Mouse (Mus musculus) limb, embryonic 15.5 days (tissue): ENCODE results near the gene Robo1. TPM values are rescaled to one million over a fixed set of nuclear protein-coding genes. Genes with fewer than 3 reads are reported as not detected.
A peak's percentile ranks its signal among the peaks of the same experiment; 100 is the strongest.

ENCODE experiments used
- ATAC-seq: fragments of 200-750 bp; cut with Nextera tagmentation; 2 replicates; pipeline ENCODE4 v1.8.0; 2017; ENCODE audit warnings: low read depth, moderate TSS enrichment; ENCODE audit not compliant: insufficient number of reproducible peaks, low FRiP score, low TSS enrichment
- H3K27ac ChIP-seq: fragments of 300-500 bp; sonication (generic); 2 replicates; pipeline ENCODE4 v1.5.1; 2015; ENCODE audit warnings: moderate library complexity, mild to moderate bottlenecking, inconsistent platforms
- H3K27me3 ChIP-seq: fragments of 300-500 bp; sonication (generic); 2 replicates; pipeline ENCODE4 v1.6.1; 2015; ENCODE audit warnings: inconsistent platforms
- H3K36me3 ChIP-seq: fragments of 300-500 bp; sonication (generic); 2 replicates; pipeline ENCODE4 v1.6.1; 2015; ENCODE audit warnings: inconsistent platforms
- H3K4me1 ChIP-seq: fragments of 300-500 bp; sonication (generic); 2 replicates; pipeline ENCODE4 v1.6.1; 2015; ENCODE audit warnings: inconsistent platforms
- H3K4me2 ChIP-seq: fragments of 300-500 bp; sonication (generic); 2 replicates; pipeline ENCODE4 v1.6.1; 2015; ENCODE audit warnings: mild to moderate bottlenecking, inconsistent platforms
- H3K4me3 ChIP-seq: fragments of 300-500 bp; sonication (generic); 2 replicates; pipeline ENCODE4 v1.5.1; 2015; ENCODE audit warnings: mild to moderate bottlenecking, inconsistent platforms
- H3K9ac ChIP-seq: fragments of 300-500 bp; sonication (generic); 2 replicates; pipeline ENCODE4 v1.6.1; 2015; ENCODE audit warnings: inconsistent platforms
- H3K9me3 ChIP-seq: fragments of 300-500 bp; sonication (generic); 2 replicates; pipeline ENCODE4 v1.6.1; 2016; ENCODE audit warnings: inconsistent platforms
- WGBS: fragments of 180-500 bp; shearing (Covaris S2); methylation state at CpG from one replicate; pipeline ENCODE4 v1.1.7; 2015; 5-methylcytosine and 5-hydroxymethylcytosine counted together
- polyA plus RNA-seq: library from polyadenylated mRNA; unstranded; fragments of >200 nt; fragmentation: Nextera tagmentation; extraction: Ambion mirVana; gene quantifications from 2 replicates; pipeline ENCODE4 v1.2.1, GENCODE M21; 2015

Gene Robo1
- polyA plus RNA-seq, 1 experiment from 2014 or later, result 36.3 TPM

DNA sequence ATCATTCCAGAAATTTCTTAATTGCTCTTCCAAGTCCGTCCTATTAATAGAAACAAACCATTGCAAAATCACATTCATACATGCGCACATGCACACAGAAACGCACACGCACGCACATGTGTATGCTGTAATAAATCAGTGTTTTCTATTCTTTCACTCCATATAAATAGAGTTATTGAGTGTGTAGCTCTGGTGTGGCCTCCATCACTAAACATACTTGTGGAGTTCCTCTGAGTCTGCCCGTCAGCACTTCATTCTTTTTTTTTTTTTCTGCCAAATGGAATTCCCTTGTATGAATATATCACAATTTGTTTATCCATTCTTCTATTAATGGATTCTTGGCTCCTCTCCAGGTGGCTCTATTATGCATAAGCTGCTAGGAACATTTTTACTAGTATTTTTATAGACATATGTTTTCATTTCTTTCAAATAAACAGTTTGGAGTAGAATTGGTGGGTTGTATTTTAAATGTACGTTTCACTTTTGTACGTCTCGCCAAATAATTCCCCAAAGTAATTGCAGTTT is 483.1 kb downstream of the Robo1 start:
- Histone ChIP-seq H3K4me3 (no peak overlapping the region), H3K4me1 (peaks cover 5% of the 10 kb centered on the region), H3K4me2 (no peak overlapping the region), H3K27me3 (no peaks in the 10 kb centered on the region), H3K27ac (no peak overlapping the region), H3K36me3 (no peaks in the 10 kb centered on the region), H3K9me3 (no peaks in the 10 kb centered on the region), H3K9ac (no peak overlapping the region)
- WGBS, result 56% methylated on average over 9 of the region's 9 CpGs
- ATAC-seq, result no peak

GRCm38 (mm10) chr16:72794692-72795378 is 486.7 kb downstream of the Robo1 start:
- Histone ChIP-seq H3K36me3 (no peaks in the 10 kb centered on the region), H3K27me3 (no peaks in the 10 kb centered on the region), H3K4me3 (no peak overlapping the region), H3K9me3 (no peaks in the 10 kb centered on the region), H3K4me2 (no peak overlapping the region), H3K9ac (no peak overlapping the region), H3K4me1 (peaks cover 7% of the 10 kb centered on the region), H3K27ac (no peak overlapping the region)
- WGBS, result 58% methylated on average over 6 of the region's 6 CpGs
- ATAC-seq, result no peak

GRCm38 (mm10) chr16:72795379-72795712 is 487.2 kb downstream of the Robo1 start:
- H3K4me1 ChIP-seq, result peaks cover 11% of the 10 kb centered on the region
- H3K9me3 ChIP-seq, result no peaks in the 10 kb centered on the region
- no peak overlapping the region for H3K27ac ChIP-seq
- ATAC-seq, result no peak
- no peaks in the 10 kb centered on the region for H3K27me3 ChIP-seq
- 55% methylated on average over 1 of the region's 1 CpGs for WGBS
- no peak overlapping the region for H3K9ac ChIP-seq
- no peak overlapping the region for H3K4me3 ChIP-seq
- H3K36me3 ChIP-seq, result no peaks in the 10 kb centered on the region
- no peak overlapping the region for H3K4me2 ChIP-seq

- no peak for ATAC-seq
- no peak overlapping the region for H3K9ac ChIP-seq
- H3K4me3 ChIP-seq, result no peak overlapping the region
- no peaks in the 10 kb centered on the region for H3K27me3 ChIP-seq
- H3K4me2 ChIP-seq, result no peak overlapping the region
- H3K27ac ChIP-seq, result no peak overlapping the region
- H3K9me3 ChIP-seq, result no peaks in the 10 kb centered on the region
- 84% methylated on average over 12 of the region's 12 CpGs for WGBS
- H3K36me3 ChIP-seq, result no peaks in the 10 kb centered on the region
- H3K4me1 ChIP-seq, result peaks cover 15% of the 10 kb centered on the region
Observed at GRCm38 (mm10) chr16:72798405-72798949, 490.4 kb downstream of the Robo1 start.

DNA sequence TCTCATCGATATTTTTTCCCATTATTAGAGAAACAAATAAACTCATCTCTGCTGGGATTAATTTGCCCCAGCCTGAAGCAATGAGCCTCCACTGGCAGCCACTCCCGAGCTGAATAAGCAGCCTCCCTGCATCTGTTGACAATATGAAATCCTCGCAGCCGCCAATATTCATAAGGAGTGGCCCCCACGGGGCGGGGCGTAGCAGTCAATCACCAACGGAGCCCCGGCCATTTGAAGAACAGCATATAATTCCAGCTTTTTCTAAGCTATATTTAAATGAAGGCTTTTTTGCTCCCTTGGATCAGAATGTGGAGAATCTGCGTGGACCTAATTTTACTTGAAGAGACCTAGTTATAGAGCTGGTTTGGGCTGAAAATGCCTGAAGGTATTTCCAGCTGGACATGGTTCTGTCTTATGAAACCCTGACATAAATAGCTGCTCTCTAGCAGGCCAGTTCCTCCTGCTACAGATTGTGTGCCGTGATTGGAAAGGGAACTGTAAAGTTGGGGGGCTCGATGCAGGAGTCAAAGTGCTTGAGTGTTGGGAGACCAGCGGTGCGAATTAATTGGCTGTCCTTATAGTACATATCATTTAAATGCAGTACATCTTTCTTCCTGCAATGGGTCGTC is 492.1 kb downstream of the Robo1 start:
- no peak for ATAC-seq
- H3K27ac ChIP-seq, result peak overlapping the region; percentile 22; the same call in 1 of the 2 replicates
- 32% methylated on average over 15 of the region's 15 CpGs for WGBS

GRCm38 (mm10) chr16:72800788-72801187 is 492.7 kb downstream of the Robo1 start:
- WGBS, result 78% methylated on average over 6 of the region's 6 CpGs

More for the DNA sequence above, 492.1 kb downstream of the Robo1 start:
- no peak overlapping the region for H3K4me3 ChIP-seq
- H3K4me1 ChIP-seq, result peaks cover 11% of the 10 kb centered on the region
- no peaks in the 10 kb centered on the region for H3K27me3 ChIP-seq
- H3K36me3 ChIP-seq, result no peaks in the 10 kb centered on the region
- 0 out of 2 replicates have a peak overlapping the region, but pooled peaks have one; percentile 8 for H3K4me2 ChIP-seq
- H3K9me3 ChIP-seq, result no peaks in the 10 kb centered on the region
- H3K9ac ChIP-seq, result no peak overlapping the region

DNA sequence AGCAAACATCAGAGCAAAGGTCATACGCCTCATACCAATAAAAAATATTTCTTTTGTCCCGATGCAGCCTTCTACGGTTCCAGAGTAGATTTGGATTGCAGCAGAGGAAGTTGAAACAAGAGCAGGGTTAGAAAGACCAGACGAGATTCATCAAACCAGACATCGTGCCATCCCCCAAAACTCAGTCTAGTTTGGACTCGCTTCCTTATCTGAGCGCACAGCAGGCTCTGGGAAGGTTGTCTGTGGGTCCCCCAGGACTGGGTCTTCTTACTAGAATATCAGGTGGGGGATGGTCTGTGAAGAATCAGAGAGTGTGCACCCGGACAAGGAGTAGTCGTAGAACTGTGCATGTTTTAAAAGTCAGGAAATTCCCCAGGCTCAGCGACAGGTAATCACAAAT is 500.2 kb downstream of the Robo1 start:
- 0 out of 2 replicates have a peak overlapping the region, but pooled peaks have one; percentile 11 for H3K4me3 ChIP-seq
- H3K27ac ChIP-seq, result no peak overlapping the region
- H3K9ac ChIP-seq, result no peak overlapping the region
- no peaks in the 10 kb centered on the region for H3K36me3 ChIP-seq
- H3K9me3 ChIP-seq, result no peaks in the 10 kb centered on the region
- no peak for ATAC-seq
- H3K4me1 ChIP-seq, result peaks cover 19% of the 10 kb centered on the region
- no peaks in the 10 kb centered on the region for H3K27me3 ChIP-seq
- WGBS, result 19% methylated on average over 10 of the region's 10 CpGs
- H3K4me2 ChIP-seq, result peak overlapping the region; percentile 25

More at GRCm38 (mm10) chr16:72800788-72801187, 492.7 kb downstream of the Robo1 start:
- Histone ChIP-seq H3K27me3 (no peaks in the 10 kb centered on the region), H3K9ac (no peak overlapping the region), H3K4me2 (no peak overlapping the region), H3K4me3 (no peak overlapping the region), H3K9me3 (no peaks in the 10 kb centered on the region), H3K4me1 (peaks cover 9% of the 10 kb centered on the region), H3K36me3 (no peaks in the 10 kb centered on the region), H3K27ac (no peak overlapping the region)
- no peak for ATAC-seq

DNA sequence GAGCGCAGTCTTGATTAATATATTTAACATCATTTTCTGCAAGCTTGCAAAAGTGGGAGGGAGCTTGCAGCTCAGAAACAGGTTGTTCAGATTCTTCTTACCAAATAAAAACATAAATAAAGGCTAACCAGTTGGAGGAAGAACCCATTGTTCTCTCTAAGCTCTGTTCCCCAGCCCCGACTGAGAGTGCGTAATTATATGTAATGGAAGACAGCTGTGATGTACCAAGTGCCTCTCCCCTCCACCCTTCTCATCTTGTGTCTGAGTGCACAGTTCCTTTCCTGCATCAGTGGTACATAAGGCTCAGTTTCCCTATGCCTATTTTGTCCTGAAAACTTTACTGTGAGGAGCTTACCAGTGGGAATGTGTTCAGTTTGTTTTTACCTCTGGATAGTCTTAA is 502.8 kb downstream of the Robo1 start:
- H3K36me3 ChIP-seq, result no peaks in the 10 kb centered on the region
- no peaks in the 10 kb centered on the region for H3K27me3 ChIP-seq
- no peaks in the 10 kb centered on the region for H3K9me3 ChIP-seq
- no peak overlapping the region for H3K27ac ChIP-seq
- H3K4me1 ChIP-seq, result peaks cover 19% of the 10 kb centered on the region
- no peak overlapping the region for H3K9ac ChIP-seq
- no peak overlapping the region for H3K4me2 ChIP-seq
- no peak for ATAC-seq
- no peak overlapping the region for H3K4me3 ChIP-seq
- WGBS, result 48% methylated on average over 3 of the region's 3 CpGs

DNA sequence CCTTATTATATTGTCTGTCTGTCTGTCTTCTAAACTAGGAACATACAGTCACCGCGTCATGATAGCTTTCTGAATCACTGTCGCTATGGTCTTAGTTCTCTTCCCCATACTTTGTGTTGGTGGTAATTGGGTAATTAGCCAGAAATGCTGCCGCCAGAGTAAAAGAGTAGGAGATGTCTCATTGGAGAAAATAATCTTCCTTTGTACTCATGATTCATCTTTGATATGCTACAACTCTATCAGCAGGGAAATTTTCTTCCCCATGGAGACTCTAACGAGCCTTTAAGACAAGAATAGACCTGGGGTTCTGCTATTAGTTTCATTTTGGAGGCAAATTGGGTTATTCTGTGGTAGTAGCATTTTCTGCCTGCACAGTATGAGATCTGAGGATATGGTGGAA is 503.4 kb downstream of the Robo1 start:
- ATAC-seq, result no peak
- Histone ChIP-seq H3K27me3 (no peaks in the 10 kb centered on the region), H3K27ac (no peak overlapping the region), H3K4me2 (no peak overlapping the region), H3K4me3 (no peak overlapping the region), H3K9ac (no peak overlapping the region), H3K4me1 (peaks cover 19% of the 10 kb centered on the region), H3K9me3 (no peaks in the 10 kb centered on the region), H3K36me3 (no peaks in the 10 kb centered on the region)
- 67% methylated on average over 5 of the region's 5 CpGs for WGBS

DNA sequence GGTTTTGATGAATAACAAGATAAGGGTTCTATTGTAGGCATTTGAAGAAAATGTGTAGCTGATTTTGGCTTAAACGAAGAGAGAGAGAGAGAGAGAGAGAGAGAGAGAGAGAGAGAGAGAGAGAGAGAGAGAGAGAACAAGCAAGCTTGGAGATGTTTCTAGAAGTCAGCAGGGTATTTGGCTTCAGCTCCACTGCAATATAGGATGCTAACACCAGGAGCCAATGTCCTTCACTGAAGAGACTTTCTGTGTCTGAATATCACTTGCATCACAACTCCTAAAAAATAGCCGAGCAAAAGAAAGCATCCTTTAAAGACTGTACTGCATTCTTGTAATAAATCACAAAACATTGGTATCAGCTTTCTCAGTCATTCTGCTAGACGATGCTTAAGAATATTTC is 503.8 kb downstream of the Robo1 start:
- no peak overlapping the region for H3K9ac ChIP-seq
- no peak for ATAC-seq
- H3K27me3 ChIP-seq, result no peaks in the 10 kb centered on the region
- WGBS, result 14% methylated on average over 3 of the region's 3 CpGs
- no peaks in the 10 kb centered on the region for H3K36me3 ChIP-seq
- H3K4me2 ChIP-seq, result no peak overlapping the region
- no peak overlapping the region for H3K27ac ChIP-seq
- peaks cover 17% of the 10 kb centered on the region for H3K4me1 ChIP-seq
- no peaks in the 10 kb centered on the region for H3K9me3 ChIP-seq
- H3K4me3 ChIP-seq, result no peak overlapping the region

DNA sequence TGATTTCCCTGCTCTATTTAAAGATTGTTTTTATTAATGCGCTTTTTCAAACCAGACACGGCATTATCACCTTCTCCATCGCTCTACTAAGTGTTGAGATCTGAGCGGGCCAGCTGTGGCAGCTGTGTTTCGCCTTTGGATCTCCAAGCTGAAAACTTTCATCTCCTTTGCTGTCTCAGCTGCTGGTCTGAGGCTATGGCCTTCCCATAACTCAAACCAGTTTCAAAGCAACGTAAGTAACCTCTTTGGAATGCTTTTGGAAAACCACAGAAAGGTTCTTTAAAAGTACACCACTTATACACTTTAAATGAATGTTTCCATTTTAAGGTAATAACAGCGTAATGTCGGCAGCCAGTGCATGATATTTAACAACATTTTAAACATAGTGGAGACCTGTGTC is 520.3 kb downstream of the Robo1 start:
- Histone ChIP-seq H3K9me3 (no peaks in the 10 kb centered on the region), H3K36me3 (no peaks in the 10 kb centered on the region), H3K27me3 (no peaks in the 10 kb centered on the region), H3K4me1 (peaks cover 5% of the 10 kb centered on the region; the same call in 1 of the 2 replicates), H3K9ac (no peak overlapping the region), H3K27ac (no peak overlapping the region), H3K4me2 (no peak overlapping the region), H3K4me3 (no peak overlapping the region)
- ATAC-seq, result no peak
- WGBS, result 23% methylated on average over 8 of the region's 8 CpGs

DNA sequence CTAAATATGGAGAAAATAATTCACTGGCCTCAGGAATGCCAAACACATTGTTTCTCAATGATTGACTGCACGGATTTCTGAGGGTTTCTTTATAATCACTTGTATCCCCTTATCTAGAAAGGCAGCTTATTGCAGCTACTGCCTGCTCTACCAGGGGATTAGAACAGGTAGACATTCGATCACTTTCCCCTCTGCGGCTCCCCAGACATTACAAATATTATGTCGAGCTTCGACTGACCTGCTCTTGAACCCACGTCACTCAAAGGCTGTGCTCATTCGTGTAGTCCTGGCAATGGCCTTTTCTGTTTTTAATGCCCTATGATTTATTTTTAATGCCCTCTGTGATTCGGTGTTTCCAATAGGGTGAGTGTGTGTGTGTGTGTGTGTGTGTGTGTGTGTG is 521.4 kb downstream of the Robo1 start:
- no peak overlapping the region for H3K27ac ChIP-seq

More for the DNA sequence above, 521.4 kb downstream of the Robo1 start:
- Histone ChIP-seq H3K9ac (no peak overlapping the region), H3K9me3 (no peaks in the 10 kb centered on the region), H3K27me3 (no peaks in the 10 kb centered on the region), H3K36me3 (no peaks in the 10 kb centered on the region), H3K4me2 (no peak overlapping the region), H3K4me3 (no peak overlapping the region), H3K4me1 (peaks cover 5% of the 10 kb centered on the region; the same call in 1 of the 2 replicates)
- 36% methylated on average over 8 of the region's 8 CpGs for WGBS
- ATAC-seq, result no peak
